Mouse (Mus musculus): Measurements from ENCODE around the gene Mlkl.
"Not testable (repeated sequence)": the region's sequence is repeated elsewhere in the genome, so short reads cannot be mapped to it uniquely, and the experiment has no call there.

The Mlkl gene

DNA sequence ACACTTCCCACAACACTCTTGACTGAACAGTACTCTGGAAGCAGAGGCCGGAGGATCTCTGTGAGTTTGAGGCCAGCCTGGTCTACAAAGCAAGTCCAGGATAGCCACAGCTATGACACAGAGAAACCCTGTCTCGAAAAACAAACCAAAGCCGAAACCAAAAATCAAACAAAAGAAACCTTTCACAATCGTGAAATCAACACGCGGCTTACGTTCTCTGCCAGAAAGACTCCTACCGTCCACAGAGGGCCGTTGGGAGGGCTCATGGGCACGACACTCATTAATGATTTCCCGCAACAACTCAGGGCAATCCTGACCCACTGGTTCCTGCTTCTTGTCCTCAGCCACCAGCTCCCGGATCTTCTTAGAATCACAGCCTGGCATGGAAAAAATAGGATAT, 23.2 kb downstream of the Mlkl start:
- intact Hi-C loops (cut with DNase I): no loop called here

DNA sequence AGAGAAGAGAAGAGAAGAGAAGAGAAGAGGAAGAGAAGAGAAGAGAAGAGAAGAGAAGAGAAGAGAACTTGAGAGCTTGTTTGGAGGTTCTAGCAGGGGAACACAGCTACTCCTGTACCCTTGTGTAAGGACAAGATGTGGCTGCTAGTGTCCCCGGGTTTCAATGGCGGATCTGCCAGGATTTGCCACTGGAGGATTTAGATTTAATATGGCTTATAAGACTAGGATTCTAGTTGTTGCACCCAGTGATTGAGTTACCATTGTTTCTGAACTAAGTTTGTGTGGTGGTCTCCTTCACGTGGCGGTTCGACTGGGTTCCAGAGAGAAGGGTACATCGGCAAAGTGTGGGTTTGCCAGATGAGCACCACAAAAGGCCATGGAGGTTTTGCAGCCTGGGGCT, 24.0 kb downstream of the Mlkl start:
- intact Hi-C loops (cut with DNase I): not testable (repeated sequence)

GRCm38 (mm10) chr8:111312758-111313162, 25.2 kb downstream of the Mlkl start:
- intact Hi-C loops (cut with DNase I): no loop called here

DNA sequence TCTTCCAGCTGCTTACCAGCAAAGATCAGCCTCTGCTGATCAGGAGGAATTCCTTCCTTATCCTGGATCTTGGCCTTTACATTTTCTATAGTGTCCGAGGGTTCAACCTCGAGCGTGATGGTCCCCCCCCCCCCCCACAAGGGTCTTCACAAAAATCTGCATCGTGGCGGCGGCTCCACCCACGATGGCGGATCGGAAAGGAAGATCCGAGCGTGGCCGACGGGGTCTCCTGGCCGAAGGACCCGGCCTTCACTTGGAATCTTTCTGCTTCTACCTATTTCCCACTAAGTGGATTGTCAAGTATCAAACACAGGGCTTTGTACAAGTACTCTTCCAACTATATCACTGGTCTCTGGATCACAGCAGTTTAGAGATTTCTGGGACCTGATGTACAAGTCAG, 28.0 kb downstream of the Mlkl start:
- intact Hi-C loops (cut with DNase I): not testable (repeated sequence)

DNA sequence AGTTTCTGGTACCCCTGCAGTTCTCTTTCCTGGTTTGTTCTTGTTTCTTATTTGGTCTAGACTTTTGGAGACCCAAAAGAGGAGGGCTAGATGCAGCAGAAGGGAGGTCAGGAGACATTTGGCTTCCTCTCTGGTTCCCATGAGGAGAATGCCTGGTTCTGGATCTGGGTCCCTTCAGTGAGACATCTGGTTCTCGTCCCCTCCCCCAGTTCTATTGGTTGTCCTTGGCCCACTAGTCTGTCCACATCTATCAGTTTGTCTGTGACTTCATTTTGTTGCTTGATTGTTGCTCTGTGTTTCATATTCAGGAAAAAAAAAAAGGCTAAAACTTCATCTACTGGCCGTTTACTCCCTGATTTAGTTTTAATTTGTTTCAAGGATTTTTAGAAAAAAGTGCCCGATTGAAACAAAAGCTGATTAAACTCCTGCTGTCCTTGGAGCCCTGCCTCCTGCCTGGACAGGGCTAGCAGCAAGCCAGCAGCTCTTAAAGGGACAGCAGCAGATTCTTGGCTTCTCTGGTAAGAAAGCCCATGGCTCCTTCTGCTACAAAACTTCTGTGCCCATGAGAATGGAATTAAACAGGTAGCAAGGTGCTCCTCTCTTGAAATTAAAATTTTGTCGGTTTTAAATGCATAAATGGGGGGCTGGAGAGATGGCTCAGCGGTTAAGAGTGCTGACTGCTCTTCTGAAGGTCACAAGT, 32.8 kb downstream of the Mlkl start:
- intact Hi-C loops (cut with DNase I): no loop called here

DNA sequence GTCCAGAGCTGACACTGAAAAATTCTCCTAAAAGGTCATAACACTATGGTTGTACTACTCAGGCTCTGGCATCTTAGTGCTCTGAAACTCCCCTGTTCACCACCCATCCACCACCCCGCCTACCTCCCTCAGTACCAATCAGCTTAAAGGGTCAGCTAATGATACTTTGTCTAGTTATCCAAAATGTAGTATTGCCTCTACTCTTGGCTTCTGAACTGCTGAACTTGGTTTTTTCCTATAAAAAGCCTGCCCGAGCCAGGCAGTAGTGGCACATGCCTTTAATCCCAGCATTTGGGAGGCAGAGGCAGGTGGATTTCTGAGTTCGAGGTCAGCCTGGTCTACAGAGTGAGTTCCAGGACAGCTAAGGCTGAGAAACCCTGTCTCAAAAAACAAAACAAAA, 33.6 kb downstream of the Mlkl start:
- intact Hi-C loops (cut with DNase I): no loop called here

DNA sequence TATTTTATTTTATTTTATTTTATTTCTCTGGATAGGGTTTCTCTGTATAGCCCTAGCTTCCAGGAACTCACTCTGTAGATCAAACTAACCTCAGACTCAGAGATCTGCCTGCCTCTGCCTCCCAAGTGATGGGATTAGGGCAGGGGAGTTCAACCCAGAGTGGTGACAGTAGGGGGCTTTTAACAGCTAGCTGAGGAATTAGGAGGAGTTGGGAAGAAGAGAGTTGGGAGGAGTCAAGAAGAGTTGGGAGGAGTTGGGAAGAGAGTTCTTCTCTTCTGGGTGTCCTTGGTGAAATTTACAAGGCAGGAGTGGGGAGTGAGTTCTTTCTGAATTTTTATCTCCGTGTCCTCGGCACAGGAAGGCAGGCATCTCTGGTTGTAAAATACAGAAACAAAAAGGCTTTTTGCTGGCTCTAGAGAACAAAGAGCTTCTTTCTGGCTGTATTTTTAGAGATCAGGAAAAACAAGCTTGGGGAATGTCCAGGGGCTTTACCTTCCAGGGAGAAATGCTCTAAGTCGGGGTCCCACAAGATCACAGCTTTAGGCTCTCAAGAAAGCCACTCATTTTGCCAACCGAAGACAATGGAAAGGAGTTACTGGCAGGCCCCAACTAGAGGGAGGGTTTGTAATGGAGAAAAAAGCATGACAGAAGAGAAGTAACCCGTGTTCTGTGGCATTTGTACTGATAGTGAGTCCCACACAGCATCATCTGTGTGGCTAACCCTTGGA, 34.7 kb downstream of the Mlkl start:
- intact Hi-C loops (cut with DNase I): not testable (repeated sequence)

DNA sequence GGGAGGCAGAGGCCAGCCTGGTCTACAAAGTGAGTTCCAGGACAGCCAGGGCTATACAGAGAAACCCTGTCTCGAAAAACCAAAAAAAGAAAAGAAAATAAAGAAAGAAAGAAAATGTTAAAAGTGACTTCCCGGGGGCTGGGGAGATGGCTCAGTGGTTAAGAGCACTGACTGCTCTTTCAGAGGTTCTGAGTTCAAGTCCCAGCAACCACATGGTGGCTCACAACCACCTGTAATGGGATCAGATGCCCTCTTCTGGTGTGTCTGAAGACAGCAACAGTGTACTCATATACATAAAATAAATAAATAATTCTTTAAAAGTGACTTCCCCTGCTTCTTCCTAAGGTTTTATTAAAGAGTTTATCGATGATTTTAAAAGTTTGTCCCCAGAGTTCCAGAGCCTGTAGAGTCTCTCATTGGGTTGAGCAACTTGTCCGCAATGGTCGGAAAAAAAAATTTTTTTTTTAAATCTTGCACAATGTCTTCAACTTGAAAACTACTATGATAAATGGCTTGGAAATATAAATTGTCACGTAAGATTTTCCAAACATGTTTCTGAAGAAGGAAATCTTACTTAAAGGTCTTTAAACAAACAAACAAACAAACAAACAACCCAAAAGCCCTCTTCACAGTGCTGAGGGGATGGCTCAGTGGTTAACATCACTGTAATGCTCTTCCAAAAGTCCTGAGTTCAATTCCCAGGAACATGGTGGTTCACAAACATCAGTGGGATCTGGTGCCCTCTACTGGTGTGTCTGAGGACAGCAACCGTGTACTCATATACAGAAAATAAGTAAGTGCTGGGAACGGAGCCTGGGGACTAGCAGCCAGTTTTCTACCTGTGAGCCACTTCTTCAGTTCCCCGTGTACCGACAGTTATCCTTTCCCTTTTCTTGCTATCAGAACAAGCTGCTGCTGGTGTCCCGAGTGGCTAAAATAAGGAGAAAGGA, 37.1 kb downstream of the Mlkl start:
- intact Hi-C loops (cut with DNase I): no loop called here

- intact Hi-C loops (cut with DNase I): no loop called here
Observed at GRCm38 (mm10) chr8:111299821-111300568, 38.0 kb downstream of the Mlkl start, which contains the start of gene Rfwd3. TSS of gene Rfwd3 (minus strand) at chr8:111300222.

GRCm38 (mm10) chr8:111299363-111299820, 38.6 kb downstream of the Mlkl start:
- intact Hi-C loops (cut with DNase I): no loop called here

- intact Hi-C loops (cut with DNase I): no loop called here
Observed at GRCm38 (mm10) chr8:111298011-111298410, 40.0 kb downstream of the Mlkl start.

DNA sequence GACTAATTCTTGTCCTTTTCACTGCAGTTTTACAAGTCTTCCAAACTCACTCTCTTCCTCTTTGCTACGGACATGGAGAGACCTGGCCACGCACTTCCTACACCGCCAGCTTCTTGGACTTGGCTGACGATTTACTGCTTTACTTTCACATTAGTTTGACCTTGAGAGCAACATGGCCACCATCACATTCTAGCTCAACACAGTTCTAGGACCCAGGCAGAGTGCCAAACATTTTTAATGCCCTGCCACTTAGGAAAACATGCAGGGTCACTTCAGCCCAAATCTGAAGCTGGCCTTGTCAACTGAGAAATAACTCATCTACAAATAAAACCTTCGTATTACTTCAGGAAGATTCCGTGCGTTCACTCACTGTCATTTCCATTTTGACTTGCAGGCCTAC, 46.2 kb downstream of the Mlkl start:
- intact Hi-C loops (cut with DNase I): loop anchor here (2.0 kb wide), 1 partner anchor 31 kb away; no protein-coding TSS in a partner anchor

GRCm38 (mm10) chr8:111290586-111290985, 47.4 kb downstream of the Mlkl start:
- intact Hi-C loops (cut with DNase I): no loop called here

GRCm38 (mm10) chr8:111285603-111286002, 52.4 kb downstream of the Mlkl start:
- intact Hi-C loops (cut with DNase I): no loop called here

GRCm38 (mm10) chr8:111282093-111282492, 55.9 kb downstream of the Mlkl start:
- intact Hi-C loops (cut with DNase I): no loop called here

- intact Hi-C loops (cut with DNase I): no loop called here
Observed at GRCm38 (mm10) chr8:111268277-111268676, 69.7 kb downstream of the Mlkl start.

DNA sequence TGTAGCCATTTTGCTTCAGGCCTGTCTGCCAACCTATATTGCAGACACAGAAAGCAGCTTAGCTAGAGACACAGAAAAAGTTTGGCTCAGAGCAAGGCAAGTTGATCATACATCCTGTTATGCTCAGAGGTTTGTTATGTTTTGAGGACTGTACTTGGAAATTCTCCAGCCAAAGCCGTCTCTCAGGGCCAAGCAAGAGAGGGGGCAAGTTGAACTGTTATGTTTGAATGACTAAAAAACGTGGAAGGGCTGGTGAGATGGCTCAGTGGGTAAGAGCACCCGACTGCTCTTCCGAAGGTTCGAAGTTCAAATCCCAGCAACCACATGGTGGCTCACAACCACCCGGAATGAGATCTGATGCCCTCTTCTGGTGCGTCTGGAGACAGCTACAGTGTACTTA, 71.8 kb downstream of the Mlkl start:
- intact Hi-C loops (cut with DNase I): not testable (repeated sequence)

GRCm38 (mm10) chr8:111264693-111265220, 73.2 kb downstream of the Mlkl start:
- intact Hi-C loops (cut with DNase I): no loop called here

GRCm38 (mm10) chr8:111261981-111262381, 76.0 kb downstream of the Mlkl start:
- intact Hi-C loops (cut with DNase I): loop anchor here (2.0 kb wide), 1 partner anchor 31 kb away; no protein-coding TSS in a partner anchor
